Mouse (Mus musculus): ENCODE results near the gene Hoxd4.
A peak's percentile ranks its signal among the peaks of the same experiment; 100 is the strongest.

Gene Hoxd4

GRCm38 (mm10) chr2:74679596-74679971 lies 32.1 kb upstream of the Hoxd4 start:
- peak; percentile 63 for DNase-seq

GRCm38 (mm10) chr2:74679980-74680379 lies 31.7 kb upstream of the Hoxd4 start:
- DNase-seq, result no peak

DNA sequence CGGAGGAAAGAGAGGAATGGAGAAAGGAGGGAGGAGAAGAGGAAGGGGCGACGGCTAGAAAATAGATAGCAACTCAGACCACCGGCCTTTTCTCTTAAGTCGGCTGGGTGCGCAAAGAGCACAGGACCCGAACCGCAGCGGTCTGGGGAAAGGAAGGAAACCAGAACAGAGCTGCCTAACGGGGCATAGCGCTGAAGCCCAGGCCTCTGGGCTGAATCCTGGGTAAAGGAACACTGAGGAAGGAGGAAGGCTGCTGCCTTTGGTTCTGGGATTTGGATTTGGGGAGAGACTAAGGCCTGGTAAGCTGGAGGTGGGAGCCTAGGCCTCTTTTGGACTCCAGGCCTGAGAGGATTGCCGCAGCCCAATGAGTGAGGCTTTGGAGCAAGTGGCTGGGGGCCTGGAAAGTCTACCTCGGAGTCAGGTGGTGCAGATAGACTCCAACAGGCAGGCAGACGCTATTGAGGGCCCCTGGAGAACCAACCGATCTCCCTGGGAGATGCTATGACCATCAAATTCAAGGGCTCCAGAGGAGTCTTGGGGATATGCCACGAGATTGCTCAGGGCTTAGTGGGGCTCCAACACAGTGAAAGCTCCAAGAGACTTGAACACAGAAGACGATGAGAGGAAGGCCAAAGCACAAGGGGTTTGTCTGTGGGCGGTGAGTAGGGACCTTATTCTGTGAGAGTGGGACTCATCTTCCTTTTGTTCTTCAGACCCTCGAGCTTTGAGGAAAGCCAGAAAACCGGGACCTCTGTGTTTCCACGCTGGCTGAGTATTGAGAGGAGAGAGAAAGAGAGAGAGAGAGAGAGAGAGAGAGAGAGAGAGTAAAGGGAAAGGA lies 30.9 kb upstream of the Hoxd4 start:
- DNase-seq, result no peak

GRCm38 (mm10) chr2:74681594-74682531 lies 29.9 kb upstream of the Hoxd4 start:
- DNase-seq, result no peak

- DNase-seq, result no peak
These were observed 28.9 kb upstream of the Hoxd4 start for GRCm38 (mm10) chr2:74682796-74683195.

DNA sequence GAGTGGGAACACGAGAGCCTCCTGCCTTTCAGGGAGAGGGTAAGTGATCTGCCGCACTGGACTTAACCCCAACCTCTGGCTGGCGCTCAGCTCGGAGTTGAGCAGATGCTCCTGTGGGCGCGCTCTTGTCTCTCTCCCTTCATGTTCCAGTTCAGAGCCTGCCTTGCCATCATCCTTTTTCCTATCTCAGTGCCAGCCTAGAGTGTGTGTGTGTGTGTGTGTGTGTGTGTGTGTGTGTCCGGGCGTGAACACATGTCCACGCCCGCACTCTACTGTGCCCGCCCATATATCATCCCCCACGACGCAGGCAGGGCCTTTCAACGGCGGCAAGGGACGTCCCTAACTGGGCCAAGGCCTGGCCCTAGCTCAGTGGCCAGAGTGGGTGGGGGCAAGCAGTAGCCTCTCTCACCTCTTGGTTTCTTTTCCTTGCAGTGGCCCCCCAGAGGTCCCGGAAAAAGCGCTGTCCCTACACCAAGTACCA lies 28.2 kb upstream of the Hoxd4 start:
- no peak for DNase-seq

- no peak for DNase-seq
These were observed 27.6 kb upstream of the Hoxd4 start for GRCm38 (mm10) chr2:74684106-74684505.

DNA sequence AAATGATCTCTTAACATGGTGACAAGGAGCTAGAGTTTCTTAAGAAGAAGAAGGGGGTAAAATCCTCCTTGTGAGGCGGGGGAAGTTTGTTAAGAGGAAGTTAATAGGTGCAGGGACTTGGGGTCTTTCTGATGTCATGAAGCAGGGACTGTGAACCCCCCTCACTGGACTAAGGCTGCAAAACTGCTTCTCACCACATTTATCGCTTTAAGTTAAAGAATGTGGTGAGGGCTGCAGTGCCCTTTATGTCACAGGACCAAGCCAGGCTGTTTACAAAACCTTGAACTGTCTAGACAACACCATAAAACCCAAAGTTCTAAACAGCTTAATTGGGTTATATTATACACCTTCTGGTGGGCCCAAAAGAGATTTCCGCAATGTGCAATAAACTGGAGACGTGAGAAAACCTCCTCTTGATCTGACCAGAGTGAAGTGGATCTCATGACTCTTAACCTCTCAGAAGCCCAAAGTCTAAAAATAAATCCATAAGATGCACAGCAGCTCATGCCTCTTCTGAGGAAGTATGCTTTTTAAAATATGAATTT lies 26.6 kb upstream of the Hoxd4 start:
- no peak for DNase-seq

GRCm38 (mm10) chr2:74686301-74686987 lies 25.3 kb upstream of the Hoxd4 start:
- DNase-seq, result peak; percentile 91

DNA sequence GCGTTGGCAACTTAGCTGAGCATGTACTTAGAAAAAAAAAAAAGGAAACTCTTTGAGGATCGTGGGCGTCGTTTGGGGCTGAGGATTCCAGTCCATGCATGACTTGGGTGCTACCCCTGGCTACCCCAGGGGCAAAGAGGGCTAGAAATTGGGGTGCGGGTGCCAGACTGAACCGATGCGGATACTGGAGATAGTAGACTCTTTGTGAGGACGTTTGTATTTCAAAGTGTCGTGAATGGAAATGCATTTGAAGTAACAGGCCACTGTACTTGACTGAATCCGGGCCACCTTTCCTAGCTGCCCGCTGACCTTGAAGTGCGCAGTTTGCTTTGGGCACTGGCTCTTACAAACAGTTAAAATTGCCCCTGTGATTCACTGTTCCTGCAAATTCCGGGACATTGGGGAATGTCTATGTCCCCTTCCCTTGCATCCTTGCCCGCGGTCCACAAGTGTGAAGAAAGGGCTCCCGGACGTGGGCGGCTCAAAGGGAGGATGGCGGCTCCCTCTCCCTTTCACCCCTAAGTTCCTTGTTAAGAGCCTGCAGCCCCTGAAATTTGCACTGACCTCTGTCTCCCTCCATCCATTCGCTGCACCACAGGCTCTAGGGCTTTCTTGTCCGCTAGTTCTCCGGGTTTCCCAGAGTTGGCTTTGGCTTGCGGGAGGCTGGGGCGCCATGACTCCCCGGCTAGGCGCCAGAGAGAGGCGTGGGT lies 24.6 kb upstream of the Hoxd4 start:
- no peak for DNase-seq

- DNase-seq, result no peak
These were observed 23.8 kb upstream of the Hoxd4 start for GRCm38 (mm10) chr2:74687698-74688555.

- DNase-seq, result no peak
These were observed 22.7 kb upstream of the Hoxd4 start for GRCm38 (mm10) chr2:74688795-74689573.

GRCm38 (mm10) chr2:74689574-74690337 lies 22.0 kb upstream of the Hoxd4 start:
- no peak for DNase-seq

DNA sequence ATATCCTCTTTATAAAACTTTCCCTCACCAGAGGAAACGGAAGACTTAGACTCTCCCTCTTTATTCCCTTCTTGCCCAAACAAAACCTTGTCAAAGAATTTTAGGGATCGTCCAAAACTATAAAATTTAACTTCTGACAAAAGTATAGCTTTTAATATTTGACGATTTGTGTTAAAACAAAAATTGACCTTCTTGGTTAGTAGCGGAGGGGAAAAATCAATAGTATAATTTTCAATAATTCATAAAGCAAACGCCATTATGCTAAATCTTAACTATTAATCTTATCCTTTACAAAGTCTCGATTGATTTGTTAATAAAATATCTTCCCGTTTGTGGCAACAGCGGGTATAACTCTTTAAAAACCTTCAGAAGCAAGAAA lies 21.4 kb upstream of the Hoxd4 start:
- no peak for DNase-seq

- peak; percentile 94 for DNase-seq
These were observed 20.4 kb upstream of the Hoxd4 start, which contains the start of gene Hoxd10 for GRCm38 (mm10) chr2:74691022-74691951. TSS of gene Hoxd10 (plus strand) at chr2:74691924.

GRCm38 (mm10) chr2:74691995-74692807 lies 19.5 kb upstream of the Hoxd4 start:
- DNase-seq, result no peak

GRCm38 (mm10) chr2:74692808-74693431 lies 18.8 kb upstream of the Hoxd4 start:
- DNase-seq, result no peak

Data from embryo, embryonic 11 days (tissue).